Mouse (Mus musculus): Measurements from ENCODE around the gene Pgk1. TPM values are rescaled to one million over a fixed set of nuclear protein-coding genes. Genes with fewer than 3 reads are reported as not detected.
A peak's percentile ranks its signal among the peaks of the same experiment; 100 is the strongest.

Gene Pgk1
- polyA plus RNA-seq (2014; fragmentation: Nextera tagmentation; extraction: Ambion mirVana) = 434 and 438 TPM in 2 replicates

GRCm38 (mm10) chrX:106186713-106187649 lies at the start of gene Pgk1:
Gene Pgk1 (plus strand): TSS chrX:106187100.
- peak within 1 kb of the TSS; percentile 56 for H3K9ac ChIP-seq (ENCODE audit: low read length)
- H3K4me3 ChIP-seq (ENCODE audit: low read depth, low read length) = peak within 1 kb of the TSS; percentile 51
- H3K27me3 ChIP-seq (ENCODE audit: control insufficient read depth, insufficient read depth, low read length) = no peaks in the 10 kb centered on the region
- ATAC-seq (ENCODE audit: insufficient read depth, low FRiP score, low TSS enrichment) (peak; percentile 94), DNase-seq (ENCODE audit: low spot score) (peak; percentile 93)
- WGBS = 16% methylated on average over 47 of the region's 55 CpGs
- H3K36me3 ChIP-seq (ENCODE audit: control insufficient read depth, insufficient read depth, low read length) = no peaks in the 10 kb centered on the region
- peak within 1 kb of the TSS; percentile 54 for H3K27ac ChIP-seq (ENCODE audit: low read depth, low read length)
- H3K4me1 ChIP-seq (ENCODE audit: control insufficient read depth, insufficient read depth, low read length) = 0 out of 2 replicates have a peak, but pooled peaks cover 3% of the 10 kb centered on the region
- peak within 1 kb of the TSS; percentile 47 for H3K4me2 ChIP-seq (ENCODE audit: low read depth)
- no peaks in the 10 kb centered on the region for H3K9me3 ChIP-seq (ENCODE audit: control insufficient read depth, low read length)

DNA sequence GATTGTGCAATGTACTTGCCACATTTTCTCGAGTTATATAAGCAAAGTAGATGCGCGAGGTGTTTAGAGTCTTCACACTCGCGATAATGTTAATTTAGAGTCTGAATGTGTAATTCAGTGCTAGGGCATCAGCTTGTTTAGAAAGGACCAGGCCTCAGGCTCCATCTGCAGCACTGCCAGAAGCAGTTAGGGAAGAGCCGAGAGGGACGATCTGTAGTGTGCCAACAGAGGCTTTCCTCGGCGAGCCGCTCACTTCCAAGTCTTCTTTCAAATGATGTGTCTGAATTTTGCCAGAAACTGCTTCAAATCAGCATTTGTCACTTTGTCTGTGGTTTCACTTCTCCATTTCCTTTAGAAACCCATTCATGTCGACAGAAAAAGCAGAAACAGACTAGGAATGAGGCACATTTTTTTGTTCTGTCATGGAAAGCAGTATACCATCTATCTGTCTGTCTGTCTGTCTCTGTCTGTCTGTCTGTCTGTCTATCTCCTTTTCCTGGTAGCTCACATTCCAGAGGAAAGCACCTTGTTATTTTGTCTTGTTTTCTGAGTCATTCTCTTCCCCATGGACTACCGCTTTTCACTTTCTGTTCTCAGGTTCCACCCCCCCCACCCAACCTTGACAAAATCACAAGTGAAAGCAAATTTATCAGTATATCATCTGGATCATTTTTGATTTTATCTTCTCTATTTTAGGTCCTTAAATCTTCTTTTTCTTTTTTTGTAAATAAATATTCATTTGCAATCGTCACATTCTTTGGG lies 47.4 kb upstream of the Pgk1 start:
- no peak for DNase-seq (ENCODE audit: low spot score)
- Histone ChIP-seq H3K27ac (ENCODE audit: low read depth, low read length) (no peak overlapping the region), H3K9me3 (ENCODE audit: control insufficient read depth, low read length) (no peaks in the 10 kb centered on the region), H3K27me3 (ENCODE audit: control insufficient read depth, insufficient read depth, low read length) (no peaks in the 10 kb centered on the region), H3K4me3 (ENCODE audit: low read depth, low read length) (no peak overlapping the region), H3K36me3 (ENCODE audit: control insufficient read depth, insufficient read depth, low read length) (no peaks in the 10 kb centered on the region), H3K4me2 (ENCODE audit: low read depth) (no peak overlapping the region), H3K9ac (ENCODE audit: low read length) (no peak overlapping the region), H3K4me1 (ENCODE audit: control insufficient read depth, insufficient read depth, low read length) (no peaks in the 10 kb centered on the region)
- 85% methylated on average over 13 of the region's 13 CpGs for WGBS
- no peak for ATAC-seq (ENCODE audit: insufficient read depth, low FRiP score, low TSS enrichment)

DNA sequence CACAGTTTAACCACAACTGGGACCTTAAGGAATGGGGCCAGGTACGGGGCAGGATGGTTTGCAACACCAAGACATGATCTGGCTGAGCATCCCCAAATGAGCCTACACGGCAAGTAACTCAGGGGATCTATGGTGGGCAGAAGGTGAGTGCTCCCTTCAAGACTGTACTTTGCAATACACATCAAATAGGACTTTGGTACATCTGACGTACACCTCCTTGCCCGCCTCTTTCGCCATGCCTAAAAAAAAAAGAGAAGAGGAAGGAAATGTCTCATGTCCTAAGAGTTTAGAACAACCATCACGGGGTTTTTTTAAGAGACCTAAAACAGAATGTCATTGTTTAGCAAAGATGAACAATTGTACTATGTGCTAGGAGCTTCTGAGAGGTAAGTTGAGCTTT lies 44.0 kb upstream of the Pgk1 start, which contains the start of gene Tlr13:
Gene Tlr13, plus strand, starts transcription at position 269 of the 400 bp plus-strand sequence.
- no peak for ATAC-seq (ENCODE audit: insufficient read depth, low FRiP score, low TSS enrichment)
- no peak within 1 kb of the TSS for H3K27ac ChIP-seq (ENCODE audit: low read depth, low read length)
- no peaks in the 10 kb centered on the region for H3K27me3 ChIP-seq (ENCODE audit: control insufficient read depth, insufficient read depth, low read length)
- no peak for DNase-seq (ENCODE audit: low spot score)
- no peaks in the 10 kb centered on the region for H3K4me1 ChIP-seq (ENCODE audit: control insufficient read depth, insufficient read depth, low read length)
- H3K9me3 ChIP-seq (ENCODE audit: control insufficient read depth, low read length) = no peaks in the 10 kb centered on the region
- WGBS = 93% methylated on average over 6 of the region's 6 CpGs
- H3K36me3 ChIP-seq (ENCODE audit: control insufficient read depth, insufficient read depth, low read length) = no peaks in the 10 kb centered on the region
- no peak within 1 kb of the TSS for H3K4me3 ChIP-seq (ENCODE audit: low read depth, low read length)
- no peak within 1 kb of the TSS for H3K4me2 ChIP-seq (ENCODE audit: low read depth)
- H3K9ac ChIP-seq (ENCODE audit: low read length) = no peak within 1 kb of the TSS

- Histone ChIP-seq H3K27ac (ENCODE audit: low read depth, low read length) (no peak overlapping the region), H3K9ac (ENCODE audit: low read length) (no peak overlapping the region), H3K4me1 (ENCODE audit: control insufficient read depth, insufficient read depth, low read length) (no peaks in the 10 kb centered on the region), H3K4me2 (ENCODE audit: low read depth) (no peak overlapping the region), H3K27me3 (ENCODE audit: control insufficient read depth, insufficient read depth, low read length) (no peaks in the 10 kb centered on the region), H3K9me3 (ENCODE audit: control insufficient read depth, low read length) (no peaks in the 10 kb centered on the region), H3K4me3 (ENCODE audit: low read depth, low read length) (no peak overlapping the region), H3K36me3 (ENCODE audit: control insufficient read depth, insufficient read depth, low read length) (no peaks in the 10 kb centered on the region)
- 73% methylated on average over 1 of the region's 1 CpGs for WGBS
- ATAC-seq (ENCODE audit: insufficient read depth, low FRiP score, low TSS enrichment) = no peak
- no peak for DNase-seq (ENCODE audit: low spot score)
Measured at GRCm38 (mm10) chrX:106148185-106148584, 38.7 kb upstream of the Pgk1 start.

DNA sequence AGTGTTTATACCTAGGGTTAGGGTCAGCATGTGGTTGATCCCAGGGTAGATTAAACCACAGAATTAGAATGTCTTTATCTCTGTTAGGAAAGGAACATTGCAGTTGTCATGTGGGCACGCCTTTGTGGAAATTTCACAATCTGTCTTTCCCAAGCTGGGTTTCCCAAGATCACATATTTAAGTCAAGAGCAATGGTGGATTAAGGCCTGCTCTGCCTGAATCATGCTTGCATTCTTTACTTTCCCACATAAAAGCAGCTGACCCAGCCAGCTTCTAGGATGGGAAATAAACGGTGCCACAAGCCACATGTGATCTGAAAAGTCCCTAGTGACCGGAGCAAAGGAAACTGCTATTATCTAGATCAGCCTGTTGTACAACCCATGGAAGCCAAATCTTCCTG lies 37.4 kb upstream of the Pgk1 start:
- 85% methylated on average over 3 of the region's 3 CpGs for WGBS
- Histone ChIP-seq H3K4me1 (ENCODE audit: control insufficient read depth, insufficient read depth, low read length) (no peaks in the 10 kb centered on the region), H3K27ac (ENCODE audit: low read depth, low read length) (no peak overlapping the region), H3K4me2 (ENCODE audit: low read depth) (no peak overlapping the region), H3K27me3 (ENCODE audit: control insufficient read depth, insufficient read depth, low read length) (no peaks in the 10 kb centered on the region), H3K9ac (ENCODE audit: low read length) (no peak overlapping the region), H3K9me3 (ENCODE audit: control insufficient read depth, low read length) (no peaks in the 10 kb centered on the region), H3K36me3 (ENCODE audit: control insufficient read depth, insufficient read depth, low read length) (no peaks in the 10 kb centered on the region), H3K4me3 (ENCODE audit: low read depth, low read length) (no peak overlapping the region)
- no peak for DNase-seq (ENCODE audit: low spot score)
- no peak for ATAC-seq (ENCODE audit: insufficient read depth, low FRiP score, low TSS enrichment)

DNA sequence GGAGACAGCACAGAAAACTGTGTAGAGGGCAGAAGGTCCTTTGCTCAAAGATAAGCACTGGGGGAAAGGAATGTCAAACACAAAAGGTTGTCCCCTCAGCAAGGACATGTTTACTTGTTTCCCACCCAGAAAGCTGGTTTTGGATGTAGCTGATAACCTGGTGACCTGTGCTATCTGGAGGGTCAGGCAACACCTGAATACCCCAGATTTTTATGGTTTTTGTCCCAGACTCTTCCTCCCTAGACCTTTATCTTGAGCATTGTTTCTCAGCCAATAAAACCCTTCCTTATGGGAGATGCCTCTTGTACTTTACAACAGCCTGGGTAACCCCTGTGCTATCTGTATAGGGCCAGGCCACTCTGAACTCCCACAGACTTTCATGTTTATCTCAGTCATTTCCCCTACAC lies 32.7 kb upstream of the Pgk1 start:
- no peaks in the 10 kb centered on the region for H3K36me3 ChIP-seq (ENCODE audit: control insufficient read depth, insufficient read depth, low read length)
- H3K9me3 ChIP-seq (ENCODE audit: control insufficient read depth, low read length) = no peaks in the 10 kb centered on the region
- ATAC-seq (ENCODE audit: insufficient read depth, low FRiP score, low TSS enrichment) = no peak
- H3K4me2 ChIP-seq (ENCODE audit: low read depth) = no peak overlapping the region
- H3K4me3 ChIP-seq (ENCODE audit: low read depth, low read length) = no peak overlapping the region
- H3K4me1 ChIP-seq (ENCODE audit: control insufficient read depth, insufficient read depth, low read length) = no peaks in the 10 kb centered on the region
- no peaks in the 10 kb centered on the region for H3K27me3 ChIP-seq (ENCODE audit: control insufficient read depth, insufficient read depth, low read length)
- no peak overlapping the region for H3K27ac ChIP-seq (ENCODE audit: low read depth, low read length)
- no peak for DNase-seq (ENCODE audit: low spot score)
- H3K9ac ChIP-seq (ENCODE audit: low read length) = no peak overlapping the region

GRCm38 (mm10) chrX:106155892-106156291 lies 31.0 kb upstream of the Pgk1 start:
- DNase-seq (ENCODE audit: low spot score) (no peak), ATAC-seq (ENCODE audit: insufficient read depth, low FRiP score, low TSS enrichment) (no peak)
- no peaks in the 10 kb centered on the region for H3K27me3 ChIP-seq (ENCODE audit: control insufficient read depth, insufficient read depth, low read length)
- H3K9me3 ChIP-seq (ENCODE audit: control insufficient read depth, low read length) = no peaks in the 10 kb centered on the region
- no peak overlapping the region for H3K27ac ChIP-seq (ENCODE audit: low read depth, low read length)
- H3K4me2 ChIP-seq (ENCODE audit: low read depth) = no peak overlapping the region
- H3K9ac ChIP-seq (ENCODE audit: low read length) = no peak overlapping the region
- H3K4me3 ChIP-seq (ENCODE audit: low read depth, low read length) = no peak overlapping the region
- H3K36me3 ChIP-seq (ENCODE audit: control insufficient read depth, insufficient read depth, low read length) = no peaks in the 10 kb centered on the region
- no peaks in the 10 kb centered on the region for H3K4me1 ChIP-seq (ENCODE audit: control insufficient read depth, insufficient read depth, low read length)
- 77% methylated on average over 4 of the region's 4 CpGs for WGBS

DNA sequence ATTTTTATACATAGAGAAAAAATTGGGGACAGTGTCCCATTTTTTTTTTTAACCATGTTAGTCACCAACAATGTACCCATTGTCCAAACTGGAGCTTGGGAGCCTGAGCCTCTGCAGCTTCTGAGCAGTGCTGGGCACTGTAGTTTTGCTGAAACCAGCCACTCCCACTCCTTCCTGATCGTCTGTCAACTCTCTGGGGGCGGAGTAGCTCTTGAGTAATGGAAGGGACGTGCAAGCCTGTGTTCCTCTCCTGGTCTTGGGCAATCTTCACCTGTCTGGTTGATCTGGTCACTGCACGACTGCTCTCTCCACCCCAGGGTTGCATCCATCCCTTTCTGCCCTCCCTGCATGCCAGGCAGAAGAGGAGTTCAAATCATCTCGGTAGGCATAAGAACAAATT lies 22.9 kb upstream of the Pgk1 start:
- no peaks in the 10 kb centered on the region for H3K36me3 ChIP-seq (ENCODE audit: control insufficient read depth, insufficient read depth, low read length)
- no peak for ATAC-seq (ENCODE audit: insufficient read depth, low FRiP score, low TSS enrichment)
- no peak overlapping the region for H3K4me2 ChIP-seq (ENCODE audit: low read depth)
- H3K9me3 ChIP-seq (ENCODE audit: control insufficient read depth, low read length) = no peaks in the 10 kb centered on the region
- no peak overlapping the region for H3K9ac ChIP-seq (ENCODE audit: low read length)
- no peak overlapping the region for H3K4me3 ChIP-seq (ENCODE audit: low read depth, low read length)
- 51% methylated on average over 5 of the region's 5 CpGs for WGBS
- no peak overlapping the region for H3K27ac ChIP-seq (ENCODE audit: low read depth, low read length)
- H3K4me1 ChIP-seq (ENCODE audit: control insufficient read depth, insufficient read depth, low read length) = no peaks in the 10 kb centered on the region
- H3K27me3 ChIP-seq (ENCODE audit: control insufficient read depth, insufficient read depth, low read length) = no peaks in the 10 kb centered on the region
- no peak for DNase-seq (ENCODE audit: low spot score)
